Mouse (Mus musculus): ENCODE results near the gene Dbt.

Dbt gene

GRCm38 (mm10) chr3:116542532-116542931 lies 29.7 kb downstream of the Dbt start:
- DNase-seq, result no peak

DNA sequence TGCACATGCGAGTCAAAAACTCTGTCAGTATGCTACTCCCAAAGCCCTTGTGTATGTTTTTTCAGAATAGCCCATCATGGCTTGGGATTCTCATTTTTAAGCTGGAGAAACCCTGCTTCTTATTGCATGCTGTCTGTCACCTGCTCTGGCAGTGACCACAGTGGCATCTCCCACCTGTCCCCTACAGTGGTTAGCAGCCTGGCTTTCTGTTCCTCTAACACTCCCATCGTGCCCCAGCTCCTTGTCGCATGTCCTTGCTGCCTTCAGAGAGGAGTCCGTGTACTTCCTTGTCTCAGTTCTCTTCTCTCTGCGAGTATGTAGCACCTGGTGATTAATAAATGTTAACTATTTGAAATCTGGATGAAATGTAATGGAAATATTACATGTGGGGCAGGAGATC lies 34.6 kb downstream of the Dbt start:
- no peak for DNase-seq

DNA sequence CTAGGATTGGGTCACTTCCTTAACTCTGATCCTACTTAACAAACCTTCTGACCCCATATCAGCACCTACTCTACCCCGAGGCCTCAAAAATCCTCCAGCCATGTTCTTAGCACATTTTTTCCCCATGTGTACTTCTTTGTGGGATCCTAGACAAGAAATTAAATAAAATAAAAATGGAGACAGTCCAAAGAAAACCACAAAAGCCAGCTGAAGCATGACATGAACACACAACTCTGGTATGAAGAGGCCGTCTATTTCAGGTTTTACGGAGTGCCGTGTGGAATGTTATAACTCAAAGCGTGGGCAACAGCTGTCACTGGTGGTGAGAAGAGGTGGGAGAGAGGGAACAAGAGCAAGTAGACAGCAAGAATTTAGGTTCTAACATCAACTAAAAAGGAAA lies 38.5 kb downstream of the Dbt start:
- DNase-seq, result no peak

GRCm38 (mm10) chr3:116561315-116561714 lies 48.4 kb downstream of the Dbt start:
- DNase-seq, result peak in 1 of 2 experiments; percentile 15

DNA sequence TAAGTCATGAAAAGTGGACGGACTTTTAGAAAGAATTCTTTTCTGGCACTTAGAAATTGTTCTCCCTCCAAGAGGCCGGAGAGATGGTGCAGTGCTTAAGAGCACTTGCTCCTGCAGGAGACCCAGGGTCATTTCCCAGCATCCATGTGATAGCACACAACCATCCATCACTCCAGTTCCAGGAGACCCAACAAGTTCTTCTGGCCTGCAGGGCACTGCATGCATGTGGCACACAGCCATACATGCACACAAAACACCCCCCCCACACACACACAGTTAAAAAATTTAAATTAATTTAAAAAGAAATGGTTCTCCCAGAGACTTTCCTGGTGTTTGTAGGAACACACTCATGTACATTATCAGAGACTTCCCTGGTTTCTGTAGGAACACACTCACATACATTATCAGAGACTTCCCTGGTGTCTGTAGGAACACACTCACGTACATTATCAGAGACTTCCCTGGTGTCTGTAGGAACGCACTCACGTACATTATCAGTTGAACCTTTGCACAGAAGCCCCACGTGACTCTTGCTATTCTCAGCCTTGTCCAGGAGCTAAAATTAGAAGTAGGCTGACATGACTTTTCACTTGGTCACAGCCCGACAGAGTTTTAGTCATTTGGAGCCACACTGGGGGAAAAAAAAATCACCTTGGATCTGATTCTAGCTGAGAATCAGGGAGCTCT lies 49.7 kb downstream of the Dbt start, which contains the start of gene Lrrc39:
Gene Lrrc39, plus strand, starts transcription at position 566 of the 687 bp plus-strand sequence.
- DNase-seq, result no peak

DNA sequence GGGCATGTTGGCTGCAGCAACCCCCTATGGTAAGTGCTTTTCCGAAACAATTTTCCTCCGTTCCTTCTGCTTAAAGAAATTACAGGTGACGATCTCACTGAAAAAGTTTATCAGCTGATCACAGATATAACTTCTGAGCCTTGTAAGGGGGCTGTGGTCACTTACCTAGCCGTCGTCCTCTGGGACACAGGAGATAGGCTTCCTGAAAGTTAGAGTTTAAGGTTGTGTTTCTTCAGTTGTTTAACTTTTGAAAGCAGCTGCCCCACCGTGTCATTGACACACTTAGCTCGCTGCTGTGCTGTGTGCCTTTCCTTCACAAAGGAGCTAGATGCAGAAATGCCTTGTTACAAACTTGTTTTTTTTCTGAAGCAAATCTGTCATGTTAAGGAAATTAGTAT lies 50.2 kb downstream of the Dbt start:
- no peak for DNase-seq

- no peak for DNase-seq
Measured at GRCm38 (mm10) chr3:116570628-116571027, 57.8 kb downstream of the Dbt start.

GRCm38 (mm10) chr3:116577286-116577685 lies 64.4 kb downstream of the Dbt start:
- DNase-seq, result peak in 1 of 2 experiments; percentile 19

DNA sequence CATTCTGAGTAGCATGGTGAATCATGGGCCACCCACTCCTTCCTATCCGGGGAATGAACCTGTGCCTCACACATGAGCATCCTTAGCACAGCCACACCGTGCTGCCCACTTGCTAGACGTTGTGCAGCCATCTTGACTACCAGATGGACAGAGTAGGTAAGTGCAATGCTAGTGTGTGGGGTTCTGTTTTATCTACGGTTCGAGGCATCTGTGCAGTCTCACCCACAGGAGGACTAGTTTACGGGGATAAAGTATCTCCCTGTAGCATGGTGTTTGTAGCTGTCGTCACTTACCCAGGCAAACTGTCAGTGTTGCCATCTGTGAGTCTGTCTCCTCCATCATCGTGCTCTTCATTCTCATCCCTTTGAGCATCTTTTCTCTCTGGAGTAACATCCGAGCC lies 69.3 kb downstream of the Dbt start:
- no peak for DNase-seq

GRCm38 (mm10) chr3:116594076-116594727 lies 81.3 kb downstream of the Dbt start:
- no peak for DNase-seq

GRCm38 (mm10) chr3:116594728-116595602 lies 82.1 kb downstream of the Dbt start, which contains the start of gene Sass6:
Gene Sass6, plus strand, starts transcription at chr3:116594982.
- peak; percentile 99 to 100 for DNase-seq

DNA sequence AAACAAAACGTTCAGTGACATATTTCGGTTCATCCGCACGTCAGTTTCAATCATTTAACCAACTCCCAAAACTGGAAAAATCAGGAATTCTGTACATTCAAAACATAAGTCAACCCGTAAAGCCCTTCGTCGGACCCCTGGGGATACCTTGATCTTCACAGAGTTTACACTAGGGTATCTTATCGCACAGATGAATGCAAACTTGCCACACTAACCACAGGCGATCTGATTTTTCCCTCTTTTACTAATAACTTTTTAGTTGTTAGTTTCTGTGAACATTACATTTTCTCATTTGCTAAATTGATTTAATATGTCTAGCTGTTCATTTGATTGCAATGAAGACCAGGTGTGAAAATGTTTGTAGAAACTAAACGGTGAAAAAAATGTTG lies 82.7 kb downstream of the Dbt start:
- DNase-seq, result no peak
